Mouse (Mus musculus): ENCODE measurements around the gene Zfand5. TPM values are rescaled to one million over a fixed set of nuclear protein-coding genes. Genes with fewer than 3 reads are reported as not detected.
A peak's percentile ranks its signal among the peaks of the same experiment; 100 is the strongest.
"Not testable (repeated sequence)": the region's sequence is repeated elsewhere in the genome, so short reads cannot be mapped to it uniquely, and the experiment has no call there.

Zfand5 gene
- polyA plus RNA-seq (2016; fragmentation: Nextera tagmentation; extraction: Ambion mirVana) = 114 and 127 TPM in 2 replicates

DNA sequence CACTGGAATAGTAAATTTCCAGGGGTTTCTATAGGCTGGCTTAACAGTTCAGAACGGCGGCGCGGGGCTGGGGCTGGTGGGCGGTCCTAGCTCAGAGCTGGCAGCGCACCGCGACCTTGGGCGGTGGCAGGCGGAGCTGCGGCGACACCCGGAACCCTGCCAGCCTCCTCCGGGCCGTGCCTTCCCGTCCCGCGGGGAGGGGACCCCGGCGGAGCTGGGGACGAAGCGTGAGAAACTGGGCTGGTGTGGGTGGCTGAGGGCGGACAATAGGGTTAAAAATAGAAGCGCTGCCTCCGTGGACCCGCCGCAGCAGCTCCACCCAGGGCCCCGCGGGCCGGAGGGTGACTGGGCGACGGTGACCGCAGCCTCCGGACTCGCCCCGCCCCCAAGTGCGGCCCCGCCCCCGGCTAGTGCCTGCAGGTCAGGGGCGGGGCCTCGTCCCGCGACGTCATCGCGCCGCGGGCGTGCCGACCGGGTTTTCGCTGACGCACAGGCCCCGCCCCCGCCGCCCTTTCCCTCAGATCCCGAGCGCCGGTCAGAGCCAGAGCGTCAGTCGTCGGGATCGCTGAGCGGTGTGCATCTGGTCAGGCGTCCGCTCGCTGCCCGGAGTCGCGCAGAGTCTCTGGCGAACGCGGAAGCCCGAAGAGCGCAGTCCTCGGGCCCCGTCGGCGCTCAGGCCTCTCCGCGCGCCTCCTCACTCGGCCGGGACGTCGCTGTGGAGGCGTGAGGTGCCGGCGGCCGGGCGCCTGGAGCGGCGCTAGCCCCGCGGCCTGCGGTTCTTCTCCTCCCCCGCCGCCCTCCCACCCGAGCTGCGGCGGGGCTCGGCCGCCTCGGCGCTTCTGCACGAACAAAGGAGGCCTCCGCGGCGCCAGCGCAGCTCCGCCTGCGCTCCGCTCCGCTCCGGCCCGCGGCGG is at the start of gene Zfand5:
Gene Zfand5, plus strand, starts transcription at position 538 of the 914 bp plus-strand sequence.
- WGBS = under 1% methylated on average over 118 of the region's 118 CpGs
- H3K36me3 ChIP-seq = peaks cover 8% of the 10 kb centered on the region

DNA sequence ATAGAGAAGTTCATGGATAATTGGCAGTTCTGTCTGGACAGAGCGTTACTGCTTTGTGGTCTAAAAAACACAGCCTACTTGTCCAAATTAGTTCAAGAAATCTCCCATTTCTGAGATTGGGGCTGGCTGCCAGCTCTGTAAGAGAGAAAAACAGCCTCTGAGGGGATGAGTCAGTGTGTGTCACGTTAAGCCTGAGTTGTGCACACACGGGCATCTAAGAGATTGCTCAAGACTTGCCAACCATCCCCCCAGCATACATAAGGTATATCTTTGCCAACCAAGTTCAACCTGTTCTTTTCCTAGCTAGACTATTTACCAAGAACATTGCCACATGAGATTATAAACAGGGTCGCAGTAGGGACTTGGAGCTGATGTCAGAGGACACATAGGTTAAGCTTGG is 44.9 kb upstream of the Zfand5 start:
- DNase-seq (ENCODE audit: low spot score) = no peak

More for the DNA sequence above, at the start of gene Zfand5:
- peaks cover 27% of the 10 kb centered on the region for H3K4me1 ChIP-seq
- peak within 1 kb of the TSS; percentile 100 for H3K27ac ChIP-seq (replicated peaks)
- H3K9me3 ChIP-seq (replicated peaks) = no peaks in the 10 kb centered on the region
- H3K27me3 ChIP-seq (ENCODE audit: low read depth, poor library complexity, severe bottlenecking) = no peaks in the 10 kb centered on the region
- peak within 1 kb of the TSS; percentile 95 for H3K4me3 ChIP-seq
- peak; percentile 97 for DNase-seq (ENCODE audit: low spot score)

DNA sequence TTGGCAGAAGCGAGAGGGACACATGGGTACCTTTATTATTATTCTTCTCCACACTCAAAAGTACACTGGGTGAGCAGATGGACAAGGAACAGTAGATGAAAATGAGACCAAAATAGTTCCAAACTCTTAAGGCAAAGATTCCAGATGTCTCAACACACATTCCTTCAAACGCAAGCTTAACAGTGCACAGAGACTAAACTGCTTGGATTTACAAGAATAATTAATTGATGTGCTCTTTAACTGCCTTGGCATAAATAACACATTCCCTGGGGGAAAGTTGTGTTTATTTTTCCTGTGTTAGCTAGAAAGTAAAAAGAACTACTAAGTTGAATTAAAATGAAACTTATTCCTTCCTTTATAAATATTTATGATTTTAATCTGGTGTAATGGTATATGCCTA is 44.3 kb upstream of the Zfand5 start:
- no peak overlapping the region for H3K4me3 ChIP-seq
- 52% methylated on average over 2 of the region's 2 CpGs for WGBS
- H3K36me3 ChIP-seq = no peaks in the 10 kb centered on the region
- H3K27ac ChIP-seq (replicated peaks) = no peak overlapping the region
- H3K4me1 ChIP-seq = no peaks in the 10 kb centered on the region
- no peak for DNase-seq (ENCODE audit: low spot score)
- H3K27me3 ChIP-seq (ENCODE audit: low read depth, poor library complexity, severe bottlenecking) = no peaks in the 10 kb centered on the region
- H3K9me3 ChIP-seq (replicated peaks) = no peaks in the 10 kb centered on the region

More for the DNA sequence above, 44.9 kb upstream of the Zfand5 start:
- H3K4me1 ChIP-seq = no peaks in the 10 kb centered on the region
- 86% methylated on average over 4 of the region's 4 CpGs for WGBS
- H3K27me3 ChIP-seq (ENCODE audit: low read depth, poor library complexity, severe bottlenecking) = no peaks in the 10 kb centered on the region
- H3K36me3 ChIP-seq = no peaks in the 10 kb centered on the region
- H3K27ac ChIP-seq (replicated peaks) = no peak overlapping the region
- H3K9me3 ChIP-seq (replicated peaks) = no peaks in the 10 kb centered on the region
- H3K4me3 ChIP-seq = no peak overlapping the region

DNA sequence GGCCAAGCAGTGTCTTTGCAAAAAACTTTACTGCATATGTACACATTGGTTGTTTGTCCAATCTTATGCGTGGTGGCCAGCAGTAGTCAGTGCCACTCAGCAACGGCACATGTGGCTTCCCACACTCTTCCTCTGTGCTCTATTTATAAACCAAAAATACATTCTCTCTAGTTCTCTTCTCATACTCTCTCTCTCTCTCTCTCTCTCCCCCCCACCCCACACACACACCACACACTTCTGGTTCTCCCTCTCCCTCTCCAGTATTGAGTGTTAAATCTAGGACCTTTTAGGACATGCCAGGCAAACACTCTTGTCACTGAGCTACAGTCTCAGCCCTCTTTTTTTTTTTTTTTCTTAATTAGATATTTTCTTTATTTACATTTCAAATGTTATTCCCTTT is 23.3 kb upstream of the Zfand5 start:
- H3K4me3 ChIP-seq; H3K27ac ChIP-seq (replicated peaks); H3K4me1 ChIP-seq; H3K36me3 ChIP-seq; H3K9me3 ChIP-seq (replicated peaks); DNase-seq (ENCODE audit: low spot score); H3K27me3 ChIP-seq (ENCODE audit: low read depth, poor library complexity, severe bottlenecking): not testable (repeated sequence)
- WGBS = 88% methylated on average over 2 of the region's 2 CpGs

DNA sequence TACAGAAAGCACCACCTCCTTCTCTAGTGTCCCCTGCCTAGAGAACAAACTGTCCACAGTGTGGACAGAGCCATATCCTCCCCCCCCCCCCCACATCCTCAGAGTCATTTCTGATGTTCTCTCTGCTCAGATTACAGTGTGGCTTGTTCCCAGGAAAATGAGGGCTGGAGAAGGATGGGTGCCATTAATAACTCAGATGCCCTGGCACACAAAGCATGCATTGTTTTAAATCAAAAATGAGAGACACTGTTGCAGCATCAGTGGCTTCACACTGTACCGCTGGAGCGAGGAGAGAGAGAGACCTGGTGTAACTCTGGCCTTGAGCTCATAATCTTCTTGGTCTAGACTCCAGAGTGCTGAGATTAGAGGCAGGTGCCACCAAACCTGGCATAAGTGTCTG is 18.2 kb upstream of the Zfand5 start:
- no peak for DNase-seq (ENCODE audit: low spot score)
- no peak overlapping the region for H3K4me3 ChIP-seq
- no peaks in the 10 kb centered on the region for H3K36me3 ChIP-seq
- 92% methylated on average over 2 of the region's 2 CpGs for WGBS
- H3K9me3 ChIP-seq (replicated peaks) = no peaks in the 10 kb centered on the region
- no peaks in the 10 kb centered on the region for H3K27me3 ChIP-seq (ENCODE audit: low read depth, poor library complexity, severe bottlenecking)
- no peaks in the 10 kb centered on the region for H3K4me1 ChIP-seq
- no peak overlapping the region for H3K27ac ChIP-seq (replicated peaks)

DNA sequence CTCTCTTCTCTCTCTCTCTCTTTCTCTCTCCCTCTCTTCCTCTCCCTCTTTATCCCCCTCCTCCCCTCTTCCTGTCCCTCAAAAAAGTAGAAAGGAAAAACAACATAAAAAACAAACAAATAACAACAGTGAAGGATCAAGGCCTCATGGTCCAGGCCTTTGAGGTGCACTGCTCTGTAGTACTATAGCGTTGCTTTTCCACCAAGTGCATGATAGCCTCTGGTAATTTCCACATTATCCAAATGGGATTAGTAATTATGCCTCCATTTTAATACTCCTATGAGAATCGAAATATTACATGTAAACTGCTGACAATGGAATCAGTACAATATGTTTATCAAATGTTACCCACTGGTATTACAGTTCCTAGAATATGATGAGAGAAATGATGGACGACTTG is 16.2 kb upstream of the Zfand5 start:
- no peaks in the 10 kb centered on the region for H3K9me3 ChIP-seq (replicated peaks)
- H3K27ac ChIP-seq (replicated peaks) = no peak overlapping the region
- no peaks in the 10 kb centered on the region for H3K4me1 ChIP-seq
- H3K4me3 ChIP-seq = no peak overlapping the region
- DNase-seq (ENCODE audit: low spot score) = no peak
- no peaks in the 10 kb centered on the region for H3K36me3 ChIP-seq
- no peaks in the 10 kb centered on the region for H3K27me3 ChIP-seq (ENCODE audit: low read depth, poor library complexity, severe bottlenecking)
- WGBS = 87% methylated on average over 3 of the region's 3 CpGs

DNA sequence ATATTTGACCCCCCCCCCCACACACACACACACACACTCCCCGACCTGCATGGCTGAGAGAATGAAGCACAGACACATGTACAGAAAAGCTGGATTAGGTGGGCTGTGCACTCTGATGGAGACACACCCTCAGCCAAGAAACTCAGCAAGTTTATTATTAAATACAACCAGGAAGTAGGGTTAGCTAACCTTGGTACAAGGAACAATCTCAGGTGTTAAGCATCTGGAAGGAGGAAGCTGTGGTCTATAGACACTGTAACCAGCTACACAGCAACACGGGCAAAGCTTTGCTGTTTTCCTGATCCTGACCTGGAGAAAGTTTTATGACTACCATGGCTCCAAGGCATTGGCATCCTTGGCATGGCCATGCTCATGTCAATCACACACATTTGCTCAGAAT is 12.6 kb upstream of the Zfand5 start:
- no peaks in the 10 kb centered on the region for H3K36me3 ChIP-seq
- H3K27ac ChIP-seq (replicated peaks) = no peak overlapping the region
- H3K9me3 ChIP-seq (replicated peaks) = no peaks in the 10 kb centered on the region
- H3K27me3 ChIP-seq (ENCODE audit: low read depth, poor library complexity, severe bottlenecking) = no peaks in the 10 kb centered on the region
- H3K4me3 ChIP-seq = no peak overlapping the region
- no peak for DNase-seq (ENCODE audit: low spot score)
- 83% methylated on average over 2 of the region's 2 CpGs for WGBS
- H3K4me1 ChIP-seq = no peaks in the 10 kb centered on the region

DNA sequence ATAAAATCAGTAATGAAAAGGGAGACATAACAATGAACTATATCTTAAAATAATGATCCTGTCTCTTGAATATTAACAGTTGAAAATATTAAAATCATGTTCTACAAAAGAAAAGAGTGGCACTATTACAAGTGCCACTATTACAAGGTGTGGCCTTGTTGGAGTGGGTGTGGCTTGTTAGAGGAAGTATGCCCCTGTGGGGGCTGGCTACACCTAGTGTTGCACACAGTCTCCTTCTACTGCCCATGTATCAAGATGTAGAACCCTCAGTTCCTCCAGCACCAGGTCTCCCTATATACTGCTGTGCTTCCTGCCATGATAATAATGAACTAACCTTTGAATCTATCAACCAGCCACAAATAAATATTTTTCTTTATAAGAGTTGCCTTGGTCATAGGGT is 11.8 kb upstream of the Zfand5 start:
- Histone ChIP-seq H3K4me3 (no peak overlapping the region), H3K27ac (replicated peaks) (no peak overlapping the region), H3K9me3 (replicated peaks) (no peaks in the 10 kb centered on the region), H3K36me3 (no peaks in the 10 kb centered on the region), H3K4me1 (no peaks in the 10 kb centered on the region), H3K27me3 (ENCODE audit: low read depth, poor library complexity, severe bottlenecking) (no peaks in the 10 kb centered on the region)
- no peak for DNase-seq (ENCODE audit: low spot score)

DNA sequence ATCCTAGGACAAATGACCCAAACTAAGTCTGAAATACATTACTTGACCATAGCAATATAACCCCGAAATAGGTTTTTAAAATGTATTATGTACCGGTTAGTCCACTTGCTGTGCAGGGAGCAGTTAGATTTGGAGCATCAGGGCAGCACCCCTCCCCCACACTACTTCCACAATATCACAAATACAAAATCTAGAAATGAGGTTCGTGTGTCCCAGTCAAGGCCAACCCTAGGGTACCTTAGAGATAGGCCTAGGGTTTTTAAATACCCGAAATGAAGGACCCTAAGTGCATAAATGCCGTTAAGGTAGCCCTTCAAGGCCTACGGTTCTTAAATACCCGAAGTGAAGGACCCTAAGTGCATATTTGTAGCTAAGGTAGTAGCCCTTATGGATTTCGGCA is 892 bp upstream of the Zfand5 start:
- DNase-seq (ENCODE audit: low spot score) = no peak
- Histone ChIP-seq H3K9me3 (replicated peaks) (no peaks in the 10 kb centered on the region), H3K27ac (replicated peaks) (peak overlapping the region; percentile 100), H3K36me3 (0 out of 2 replicates have a peak, but pooled peaks cover under 1% of the 10 kb centered on the region), H3K4me1 (peaks cover 27% of the 10 kb centered on the region), H3K27me3 (ENCODE audit: low read depth, poor library complexity, severe bottlenecking) (no peaks in the 10 kb centered on the region), H3K4me3 (peak overlapping the region; percentile 95)
- WGBS = 45% methylated on average over 8 of the region's 8 CpGs

DNA sequence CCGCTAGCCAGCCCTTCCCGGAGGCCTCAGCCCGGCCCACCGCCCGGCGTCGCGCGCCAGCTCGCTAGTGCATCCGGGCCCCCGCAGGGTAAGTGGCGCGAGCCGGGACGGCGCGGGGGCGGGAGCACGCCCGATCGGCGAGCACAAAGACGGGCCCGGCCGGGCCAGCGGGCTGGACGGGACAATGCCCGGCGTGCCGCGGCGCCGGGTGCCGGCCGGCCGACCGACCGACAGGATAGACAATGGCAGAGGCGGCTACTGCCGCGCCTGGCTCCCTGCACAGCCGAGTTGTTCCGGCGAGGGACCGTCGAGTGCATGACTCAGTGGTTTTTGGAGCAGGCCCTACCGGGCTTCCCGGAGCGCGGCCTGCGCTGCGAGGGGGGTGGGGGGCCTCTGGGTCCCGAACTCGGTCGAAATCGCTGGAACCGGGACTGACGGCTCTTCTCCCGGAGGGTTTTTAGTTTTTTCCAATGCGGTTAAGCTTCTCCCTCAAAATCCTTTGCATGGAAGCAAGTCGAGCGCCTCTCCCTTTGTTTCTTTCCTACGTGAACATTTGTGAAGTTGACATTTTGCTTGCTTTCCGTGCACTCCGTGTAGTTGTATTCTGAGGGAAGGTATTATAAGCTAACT is 692 bp downstream of the Zfand5 start:
- under 1% methylated on average over 66 of the region's 66 CpGs for whole genome bisulfite sequencing
- no peaks in the 10 kb centered on the region for H3K27me3 ChIP-seq (ENCODE audit: low read depth, poor library complexity, severe bottlenecking)
- DNase-seq (ENCODE audit: low spot score) = peak; percentile 72
- peak overlapping the region; percentile 95 for H3K4me3 ChIP-seq
- peaks cover 16% of the 10 kb centered on the region for H3K36me3 ChIP-seq
- H3K27ac ChIP-seq (replicated peaks) = peak overlapping the region; percentile 100
- no peaks in the 10 kb centered on the region for H3K9me3 ChIP-seq (replicated peaks)
- H3K4me1 ChIP-seq = peaks cover 27% of the 10 kb centered on the region

DNA sequence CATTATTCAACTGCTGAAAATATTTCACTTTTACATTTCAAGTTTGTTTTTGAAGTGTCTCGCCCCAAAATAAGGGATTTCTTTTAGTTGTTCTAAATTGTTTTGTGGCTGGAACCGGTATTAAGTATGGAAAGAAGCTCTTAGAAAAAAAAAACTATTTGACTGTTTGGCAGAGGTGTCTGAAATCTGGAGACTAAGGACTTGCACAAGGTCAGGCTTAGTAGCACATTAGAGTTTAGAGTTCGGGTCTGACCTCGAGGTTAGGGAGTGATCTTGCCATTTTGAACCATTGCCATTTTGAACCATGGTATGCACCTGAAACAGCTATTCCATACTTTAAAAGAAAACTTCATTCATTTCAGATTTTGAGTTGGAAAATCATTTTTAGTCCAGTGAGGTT is 1.4 kb downstream of the Zfand5 start:
- Histone ChIP-seq H3K27me3 (ENCODE audit: low read depth, poor library complexity, severe bottlenecking) (no peaks in the 10 kb centered on the region), H3K36me3 (peaks cover 23% of the 10 kb centered on the region), H3K4me3 (peak overlapping the region; percentile 95), H3K4me1 (peaks cover 27% of the 10 kb centered on the region), H3K27ac (replicated peaks) (peak overlapping the region; percentile 100), H3K9me3 (replicated peaks) (no peaks in the 10 kb centered on the region)
- no peak for DNase-seq (ENCODE audit: low spot score)
- 1% methylated on average over 4 of the region's 4 CpGs for WGBS

DNA sequence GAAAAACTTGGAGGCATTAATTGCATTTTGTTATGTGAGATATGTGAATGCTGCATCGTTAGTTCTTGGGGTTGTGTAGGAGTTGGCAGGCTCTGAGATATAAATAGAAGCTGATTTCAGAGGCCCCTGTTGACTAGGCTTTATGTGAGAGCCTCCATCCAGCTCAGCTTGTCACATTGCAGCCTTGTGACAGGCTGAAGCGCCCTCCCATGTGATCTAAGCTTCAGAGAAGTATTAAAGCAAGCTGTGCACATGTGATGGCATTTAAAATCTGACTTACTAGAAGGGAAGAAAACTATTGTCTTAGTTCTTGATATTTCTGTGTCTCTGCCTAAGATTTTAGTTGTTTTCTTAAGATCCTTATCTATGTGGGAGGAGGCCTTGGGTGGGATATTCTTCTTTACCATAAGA is 2.1 kb downstream of the Zfand5 start:
- Histone ChIP-seq H3K4me3 (peak overlapping the region; percentile 95), H3K9me3 (replicated peaks) (no peaks in the 10 kb centered on the region), H3K27me3 (ENCODE audit: low read depth, poor library complexity, severe bottlenecking) (no peaks in the 10 kb centered on the region), H3K27ac (replicated peaks) (peak overlapping the region; percentile 100; the same call in 1 of the 2 replicates), H3K4me1 (peaks cover 27% of the 10 kb centered on the region), H3K36me3 (peaks cover 30% of the 10 kb centered on the region)
- 3% methylated on average over 2 of the region's 2 CpGs for WGBS
- peak; percentile 42 for DNase-seq (ENCODE audit: low spot score)

DNA sequence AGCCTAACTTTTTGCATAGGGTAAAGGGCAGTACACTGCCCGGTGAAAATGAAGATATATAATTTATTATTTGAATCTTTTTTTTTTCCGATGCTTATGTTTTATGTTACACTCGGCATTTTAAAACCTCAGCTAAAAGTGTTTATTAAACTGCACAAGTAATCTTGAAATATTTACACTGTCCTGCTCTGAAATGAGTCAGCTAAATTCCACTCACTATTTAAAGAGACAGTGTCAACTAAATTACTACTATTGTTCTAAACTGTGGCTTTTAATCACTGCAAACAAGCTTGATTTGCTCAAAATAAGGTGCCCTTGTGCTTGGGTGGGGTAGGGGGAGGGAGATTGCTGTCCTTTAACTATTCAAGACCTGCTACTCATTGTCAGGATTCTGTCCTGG is 2.6 kb downstream of the Zfand5 start:
- no peak for DNase-seq (ENCODE audit: low spot score)
- H3K27ac ChIP-seq (replicated peaks) = 0 out of 2 replicates have a peak overlapping the region, but pooled peaks have one; percentile 100
- no peaks in the 10 kb centered on the region for H3K27me3 ChIP-seq (ENCODE audit: low read depth, poor library complexity, severe bottlenecking)
- 58% methylated on average over 3 of the region's 3 CpGs for WGBS
- peaks cover 27% of the 10 kb centered on the region for H3K4me1 ChIP-seq
- H3K4me3 ChIP-seq = peak overlapping the region; percentile 95
- H3K9me3 ChIP-seq (replicated peaks) = no peaks in the 10 kb centered on the region
- H3K36me3 ChIP-seq = peaks cover 36% of the 10 kb centered on the region

All from midbrain, embryonic 10.5 days (tissue).